Mouse (Mus musculus) E14TG2a.4 (cell line): ENCODE data around the gene Akt2.

Source experiments
- CTCF ChIP-seq: conservative IDR thresholded peaks from 2 replicates; pipeline ENCODE4 v1.5.1; 2014; ENCODE audit warnings: low read length
- NANOG ChIP-seq: IDR thresholded peaks from 2 replicates; pipeline ENCODE4 v1.6.1; 2014; ENCODE audit warnings: borderline replicate concordance, low read length, mixed read lengths

DNA sequence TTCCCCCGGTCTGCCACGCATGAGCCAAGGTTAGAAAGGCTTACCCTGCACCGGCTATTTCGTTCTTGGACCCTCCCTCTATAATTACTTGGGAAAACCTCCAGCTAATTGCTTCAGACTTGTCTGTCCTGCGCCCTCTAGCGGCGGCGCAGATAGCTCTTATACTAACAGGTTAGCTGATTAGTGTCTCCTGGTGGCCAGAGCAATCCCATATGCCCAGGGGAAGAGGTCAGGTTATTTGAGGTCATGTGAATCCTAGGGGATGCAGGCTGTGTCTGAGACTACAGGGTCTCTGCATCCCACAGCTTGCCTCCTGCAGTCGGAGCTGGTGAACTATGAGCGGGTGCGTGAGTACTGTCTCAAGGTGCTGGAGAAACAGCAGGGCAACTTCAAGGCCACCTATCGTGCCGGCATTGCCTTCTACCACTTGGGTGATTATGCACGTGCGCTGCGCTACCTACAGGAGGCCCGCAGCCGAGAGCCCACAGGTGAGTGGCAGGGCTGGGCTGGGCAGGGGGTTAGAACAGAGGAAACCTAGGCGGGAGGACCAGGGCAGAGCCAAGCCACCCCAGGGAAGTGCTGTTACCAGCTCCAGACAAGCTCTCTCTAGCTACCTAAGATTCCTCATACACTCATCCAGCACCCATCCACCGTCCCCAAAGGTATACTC is 63.4 kb downstream of the Akt2 start:
- TF ChIP-seq CTCF (peak; percentile 92), NANOG (no peak)
